Mouse (Mus musculus) intestine, postnatal 0 days (tissue): ENCODE data around the gene Cebpe. TPM values are rescaled to one million over a fixed set of nuclear protein-coding genes. Genes with fewer than 3 reads are reported as not detected.

Source experiments
- ATAC-seq: fragments of 200-750 bp; cut with Nextera tagmentation; 2 replicates; pipeline ENCODE4 v1.8.0; 2017; ENCODE audit warnings: mild to moderate bottlenecking, moderate TSS enrichment, moderate library complexity
- H3K27ac ChIP-seq: fragments of 300-500 bp; sonication (generic); 2 replicates; pipeline ENCODE4 v1.5.1; 2014; ENCODE audit warnings: mild to moderate bottlenecking, low read depth, low read length, moderate library complexity
- H3K27me3 ChIP-seq: fragments of 300-500 bp; sonication (generic); replicated peaks from 2 replicates; pipeline ENCODE4 v1.6.1; 2014; ENCODE audit warnings: low read length, mixed read lengths; ENCODE audit not compliant: control insufficient read depth, insufficient read depth
- H3K36me3 ChIP-seq: fragments of 300-500 bp; sonication (generic); 2 replicates; pipeline ENCODE4 v1.6.1; 2014; ENCODE audit warnings: mild to moderate bottlenecking, moderate library complexity; ENCODE audit not compliant: control insufficient read depth, insufficient read depth
- H3K4me1 ChIP-seq: fragments of 300-500 bp; sonication (generic); replicated peaks from 2 replicates; pipeline ENCODE4 v1.6.1; 2014; ENCODE audit warnings: antibody characterized with exemption, low read length, mixed read lengths; ENCODE audit not compliant: control insufficient read depth, insufficient read depth
- H3K4me2 ChIP-seq: fragments of 300-500 bp; sonication (generic); replicated peaks from 2 replicates; pipeline ENCODE4 v1.6.1; 2014; ENCODE audit warnings: low read depth, mild to moderate bottlenecking, moderate library complexity
- H3K4me3 ChIP-seq: fragments of 300-500 bp; sonication (generic); 2 replicates; pipeline ENCODE4 v1.5.1; 2014; ENCODE audit warnings: low read depth, low read length
- H3K9ac ChIP-seq: fragments of 300-500 bp; sonication (generic); 2 replicates; pipeline ENCODE4 v1.6.1; 2014; ENCODE audit warnings: mild to moderate bottlenecking, low read depth, low read length
- H3K9me3 ChIP-seq: fragments of 300-500 bp; sonication (generic); 2 replicates; pipeline ENCODE4 v1.6.1; 2016; ENCODE audit warnings: mixed run types; ENCODE audit not compliant: control insufficient read depth
- CTCF ChIP-seq: sonication (generic); IDR thresholded peaks from 2 replicates; pipeline ENCODE4 v1.5.1; 2016; ENCODE audit warnings: low read depth, mild to moderate bottlenecking, control low read depth, antibody characterized with exemption, moderate library complexity
- WGBS: fragments of 180-500 bp; shearing (Covaris S2); extraction: QIAGEN DNeasy Blood & Tissue Kit; methylation state at CpG from one replicate; pipeline ENCODE4 v1.1.7; 2014; 5-methylcytosine and 5-hydroxymethylcytosine counted together
- polyA plus RNA-seq: library from polyadenylated mRNA; unstranded; fragments of >200 nt; fragmentation: Nextera tagmentation; extraction: Ambion mirVana; gene quantifications from 2 replicates; pipeline ENCODE4 v1.2.1, GENCODE M21; 2015

Cebpe gene
- polyA plus RNA-seq, 1 experiment from 2014 or later = not detected

GRCm38 (mm10) chr14:54678657-54679304, 33.2 kb downstream of the Cebpe start:
- no peak overlapping the region for H3K4me2 ChIP-seq
- H3K9ac ChIP-seq = no peak overlapping the region
- H3K4me1 ChIP-seq = no peaks in the 10 kb centered on the region
- no peaks in the 10 kb centered on the region for H3K27me3 ChIP-seq
- H3K9me3 ChIP-seq = no peaks in the 10 kb centered on the region
- no peak overlapping the region for H3K4me3 ChIP-seq
- 67% methylated on average over 16 of the region's 16 CpGs for WGBS
- no peak overlapping the region for H3K27ac ChIP-seq
- H3K36me3 ChIP-seq = peaks cover 66% of the 10 kb centered on the region
- TF ChIP-seq CTCF = no peak
- ATAC-seq = no peak

- Histone ChIP-seq H3K36me3 (peaks cover 59% of the 10 kb centered on the region), H3K4me1 (no peaks in the 10 kb centered on the region), H3K9me3 (no peaks in the 10 kb centered on the region), H3K9ac (no peak overlapping the region), H3K27me3 (no peaks in the 10 kb centered on the region), H3K4me3 (no peak overlapping the region), H3K27ac (no peak overlapping the region), H3K4me2 (no peak overlapping the region)
- 90% methylated on average over 5 of the region's 5 CpGs for WGBS
- ATAC-seq = no peak
- no peak for TF ChIP-seq CTCF
These were observed 35.7 kb downstream of the Cebpe start for GRCm38 (mm10) chr14:54676290-54676689.

GRCm38 (mm10) chr14:54674317-54674716, 37.7 kb downstream of the Cebpe start:
- no peak for ATAC-seq
- TF ChIP-seq CTCF = no peak
- peaks cover 60% of the 10 kb centered on the region for H3K36me3 ChIP-seq

GRCm38 (mm10) chr14:54669381-54669780, 42.6 kb downstream of the Cebpe start:
- no peaks in the 10 kb centered on the region for H3K27me3 ChIP-seq
- H3K36me3 ChIP-seq = peaks cover 53% of the 10 kb centered on the region
- H3K9me3 ChIP-seq = no peaks in the 10 kb centered on the region
- H3K4me3 ChIP-seq = no peak overlapping the region
- H3K27ac ChIP-seq = no peak overlapping the region
- WGBS = 67% methylated on average over 4 of the region's 4 CpGs
- no peak for ATAC-seq
- no peaks in the 10 kb centered on the region for H3K4me1 ChIP-seq
- no peak overlapping the region for H3K9ac ChIP-seq
- peak; percentile 76 for TF ChIP-seq CTCF
- no peak overlapping the region for H3K4me2 ChIP-seq

More at GRCm38 (mm10) chr14:54674317-54674716, 37.7 kb downstream of the Cebpe start:
- H3K9ac ChIP-seq = no peak overlapping the region
- no peaks in the 10 kb centered on the region for H3K27me3 ChIP-seq
- no peak overlapping the region for H3K4me2 ChIP-seq
- H3K4me3 ChIP-seq = no peak overlapping the region
- H3K4me1 ChIP-seq = no peaks in the 10 kb centered on the region
- 66% methylated on average over 2 of the region's 2 CpGs for WGBS
- no peaks in the 10 kb centered on the region for H3K9me3 ChIP-seq
- H3K27ac ChIP-seq = no peak overlapping the region

GRCm38 (mm10) chr14:54664477-54665222, 47.3 kb downstream of the Cebpe start:
- Histone ChIP-seq H3K4me2 (no peak overlapping the region), H3K27me3 (no peaks in the 10 kb centered on the region), H3K9me3 (no peaks in the 10 kb centered on the region), H3K4me3 (no peak overlapping the region), H3K9ac (no peak overlapping the region), H3K36me3 (peaks cover 79% of the 10 kb centered on the region), H3K27ac (peak overlapping the region; percentile 7; the same call in 1 of the 2 replicates), H3K4me1 (no peaks in the 10 kb centered on the region)
- ATAC-seq = no peak
- no peak for TF ChIP-seq CTCF
- WGBS = 93% methylated on average over 10 of the region's 10 CpGs

Other genes starting within 250 kb of the Cebpe start
- 105 and 108 TPM in 2 replicates for gene Lrp10, start 248.0 kb downstream of the Cebpe start, polyA plus RNA-seq
- 0.78 and 0.89 TPM in 2 replicates for gene Rem2, start 236.1 kb downstream of the Cebpe start, polyA plus RNA-seq
- gene Prmt5, start 194.6 kb downstream of the Cebpe start, polyA plus RNA-seq = 18.1 and 20.9 TPM in 2 replicates
- gene Haus4, start 157.6 kb downstream of the Cebpe start, polyA plus RNA-seq = 28.2 and 29.4 TPM in 2 replicates
- 13.1 and 15.1 TPM in 2 replicates for gene Ajuba, start 134.6 kb downstream of the Cebpe start, polyA plus RNA-seq
- 2.9 and 3.1 TPM in 2 replicates for gene 4931414P19Rik, start 106.2 kb downstream of the Cebpe start, polyA plus RNA-seq
- 246 and 274 TPM in 2 replicates for gene Psmb5, start 94.2 kb downstream of the Cebpe start, polyA plus RNA-seq
- not detected in 2 replicates for gene Psmb11, start 90.7 kb downstream of the Cebpe start, polyA plus RNA-seq
- not detected in 2 replicates for gene Gm17606, start 71.2 kb downstream of the Cebpe start, polyA plus RNA-seq
- gene Cdh24, start 70.8 kb downstream of the Cebpe start, polyA plus RNA-seq = 0.47 and 0.63 TPM in 2 replicates
- gene 1700123O20Rik, start 26.0 kb downstream of the Cebpe start, polyA plus RNA-seq = 75.5 and 76.8 TPM in 2 replicates
- 49.9 and 57.4 TPM in 2 replicates for gene Acin1, start 25.2 kb downstream of the Cebpe start, polyA plus RNA-seq
- 0.09 TPM in 1 of 2 replicates, not detected in the other for gene Gm29776, start 13.3 kb downstream of the Cebpe start, polyA plus RNA-seq
- 34.2 and 36.9 TPM in 2 replicates for gene Slc7a8, start 69.8 kb upstream of the Cebpe start, polyA plus RNA-seq
- gene Rnf212b, start 102.0 kb upstream of the Cebpe start, polyA plus RNA-seq = not detected in 2 replicates
- 6.0 and 7.3 TPM in 2 replicates for gene Homez, start 158.8 kb upstream of the Cebpe start, polyA plus RNA-seq
- 3.8 and 4.1 TPM in 2 replicates for gene Ppp1r3e, start 165.4 kb upstream of the Cebpe start, polyA plus RNA-seq
- 8.0 and 9.3 TPM in 2 replicates for gene Bcl2l2, start 171.2 kb upstream of the Cebpe start, polyA plus RNA-seq
- gene Gm20521, start 171.3 kb upstream of the Cebpe start, polyA plus RNA-seq = 1.8 and 1.9 TPM in 2 replicates
- 60.9 and 64.1 TPM in 2 replicates for gene Pabpn1, start 180.3 kb upstream of the Cebpe start, polyA plus RNA-seq
- 12.5 and 12.9 TPM in 2 replicates for gene Slc22a17, start 201.0 kb upstream of the Cebpe start, polyA plus RNA-seq
- gene Efs, start 214.0 kb upstream of the Cebpe start, polyA plus RNA-seq = 6.5 and 7.1 TPM in 2 replicates
- not detected in 2 replicates for gene Il25, start 220.5 kb upstream of the Cebpe start, polyA plus RNA-seq
- 1.1 and 2.1 TPM in 2 replicates for gene Cmtm5, start 224.1 kb upstream of the Cebpe start, polyA plus RNA-seq